Mouse (Mus musculus): ENCODE measurements around the gene Tead3. TPM values are rescaled to one million over a fixed set of nuclear protein-coding genes. Genes with fewer than 3 reads are reported as not detected.

The Tead3 gene
- total and polyA plus RNA-seq, 3 experiments: 0.42 TPM; not detected in 2

DNA sequence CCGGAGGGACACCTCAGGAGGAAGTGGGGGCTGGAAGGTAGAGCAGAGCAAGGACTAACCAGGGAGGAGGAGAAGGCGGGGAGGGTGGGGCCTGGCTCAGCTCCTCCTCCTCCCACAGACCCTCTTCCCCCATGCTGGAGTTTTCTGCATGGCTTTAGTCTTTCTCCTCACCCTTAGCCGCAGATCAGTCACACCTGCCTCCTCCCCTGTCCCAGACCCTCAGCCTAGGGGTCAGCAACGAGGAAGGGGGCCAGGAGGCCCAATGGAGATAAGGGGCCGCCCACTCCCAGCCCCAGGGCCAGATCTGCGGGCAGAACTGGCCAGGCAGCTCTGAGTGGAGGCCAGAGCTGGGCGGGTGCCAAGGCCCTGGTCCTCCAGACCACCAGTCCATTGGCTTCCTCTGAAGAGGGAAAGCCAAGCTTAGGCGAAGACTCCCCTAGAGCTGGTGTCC, 5.3 kb downstream of the Tead3 start:
- in situ Hi-C loops (cut with MboI; ENCODE audit: low pct_ligation_motif_present, low pct_unique_long_range_greater_than_20kb, low sequenced_read_pairs) (no loop called here), dilution Hi-C loops (cut with MboI; ENCODE audit: extremely low pct_ligation_motif_present, extremely low pct_unique_long_range_greater_than_20kb, low sequenced_read_pairs) (no loop called here)
- TF ChIP-seq GABPA (IDR thresholded peaks at IDR 0.05; ENCODE audit: insufficient replicate concordance, low read depth, low read length) (no peak), MAZ (IDR thresholded peaks at IDR 0.05; ENCODE audit: low read depth, low read length) (no peak), CTCF (conservative IDR thresholded peaks at IDR 0.05 in 1 of 2, IDR thresholded peaks at IDR 0.05 in 1 of 2; ENCODE audit: low read depth in 2 of 2, low read length in 2 of 2) (no peak)
- Histone ChIP-seq H3K9ac (ENCODE audit: insufficient read depth, low read depth) (no peak overlapping the region), H3K27ac (ENCODE audit: insufficient read depth, low read depth) (no peak overlapping the region), H3K36me3 (replicated peaks in 1 of 2; ENCODE audit: control insufficient read depth in 1 of 2, insufficient read depth in 1 of 2, low read length in 1 of 2) (no peaks in the 10 kb centered on the region), H3K9me3 (replicated peaks; ENCODE audit: low read length) (peaks cover 2% of the 10 kb centered on the region), H3K4me1 (ENCODE audit: control insufficient read depth in 1 of 2, insufficient read depth in 2 of 2) (peaks cover 10 to 15% of the 10 kb centered on the region in 2 experiments; a peak in 2 of 4 replicates), H3K4me3 (replicated peaks in 1 of 3; ENCODE audit: low read depth in 2 of 3, low read length in 2 of 3, poor library complexity in 1 of 3) (no peak overlapping the region), H3K27me3 (replicated peaks) (peaks cover 77% of the 10 kb centered on the region), H3K79me2 (replicated peaks; ENCODE audit: control insufficient read depth, extremely low read depth, insufficient read depth, poor library complexity, severe bottlenecking) (no peaks in the 10 kb centered on the region), H3K4me2 (ENCODE audit: insufficient read depth, low read depth, poor library complexity, severe bottlenecking) (no peak overlapping the region)
- no peak for DNase-seq (ENCODE audit: extremely low read depth)

DNA sequence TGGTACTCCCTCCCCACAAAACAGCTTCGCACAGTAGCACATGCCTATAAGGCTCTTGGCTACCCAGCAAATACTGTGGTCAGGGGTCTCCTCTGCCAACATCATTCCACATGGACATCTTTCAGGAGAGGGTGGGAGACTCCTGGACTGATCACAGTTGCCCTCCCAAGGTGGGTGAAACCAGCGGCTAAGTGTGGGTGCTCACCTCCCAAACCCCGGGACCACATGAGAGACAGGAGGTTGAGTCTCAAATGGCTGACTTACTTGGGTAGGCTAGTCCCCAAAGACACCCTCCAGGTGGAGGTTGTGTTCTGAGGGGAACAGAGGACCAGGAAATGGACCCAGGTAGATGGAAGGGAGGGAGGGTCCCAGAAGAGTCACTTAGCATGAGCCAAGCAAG, 5.9 kb downstream of the Tead3 start:
- Histone ChIP-seq H3K4me3 (replicated peaks in 1 of 3; ENCODE audit: low read depth in 2 of 3, low read length in 2 of 3, poor library complexity in 1 of 3) (no peak overlapping the region), H3K79me2 (replicated peaks; ENCODE audit: control insufficient read depth, extremely low read depth, insufficient read depth, poor library complexity, severe bottlenecking) (no peaks in the 10 kb centered on the region), H3K4me1 (ENCODE audit: control insufficient read depth in 1 of 2, insufficient read depth in 2 of 2) (peaks cover 7 to 15% of the 10 kb centered on the region in 2 experiments; a peak in 2 of 4 replicates), H3K9ac (ENCODE audit: insufficient read depth, low read depth) (no peak overlapping the region), H3K36me3 (replicated peaks in 1 of 2; ENCODE audit: control insufficient read depth in 1 of 2, insufficient read depth in 1 of 2, low read length in 1 of 2) (no peaks in the 10 kb centered on the region), H3K9me3 (replicated peaks; ENCODE audit: low read length) (peaks cover 8% of the 10 kb centered on the region), H3K27ac (ENCODE audit: insufficient read depth, low read depth) (no peak overlapping the region), H3K27me3 (replicated peaks) (peaks cover 76% of the 10 kb centered on the region), H3K4me2 (ENCODE audit: insufficient read depth, low read depth, poor library complexity, severe bottlenecking) (no peak overlapping the region)
- in situ Hi-C loops (cut with MboI; ENCODE audit: low pct_ligation_motif_present, low pct_unique_long_range_greater_than_20kb, low sequenced_read_pairs): no loop called here
- dilution Hi-C loops (cut with MboI; ENCODE audit: extremely low pct_ligation_motif_present, extremely low pct_unique_long_range_greater_than_20kb, low sequenced_read_pairs): no loop called here
- TF ChIP-seq NRF1 (IDR thresholded peaks at IDR 0.05; ENCODE audit: low read depth, low read length): no peak
- no peak for TF ChIP-seq ZNF384 (IDR thresholded peaks at IDR 0.05; ENCODE audit: low read depth, low read length)
- no peak for TF ChIP-seq CHD2 (IDR thresholded peaks at IDR 0.05; ENCODE audit: low read length)
- TF ChIP-seq ETS1 (conservative IDR thresholded peaks at IDR 0.05; ENCODE audit: low read depth, low read length): no peak
- no peak for TF ChIP-seq NELFE (IDR thresholded peaks at IDR 0.05; ENCODE audit: low read depth, low read length)
- no peak for TF ChIP-seq MAZ (IDR thresholded peaks at IDR 0.05; ENCODE audit: low read depth, low read length)
- no peak for TF ChIP-seq GABPA (IDR thresholded peaks at IDR 0.05; ENCODE audit: insufficient replicate concordance, low read depth, low read length)
- TF ChIP-seq HCFC1 (IDR thresholded peaks at IDR 0.05; ENCODE audit: low read depth, low read length): no peak
- no peak for TF ChIP-seq SMC3 (IDR thresholded peaks at IDR 0.05; ENCODE audit: low read depth, low read length)
- no peak for TF ChIP-seq ELF1 (IDR thresholded peaks at IDR 0.05; ENCODE audit: low read depth, low read length)
- TF ChIP-seq CTCF (conservative IDR thresholded peaks at IDR 0.05 in 1 of 2, IDR thresholded peaks at IDR 0.05 in 1 of 2; ENCODE audit: low read depth in 2 of 2, low read length in 2 of 2): no peak
- no peak for TF ChIP-seq CHD1 (IDR thresholded peaks at IDR 0.05; ENCODE audit: low read depth, low read length)
- no peak for TF ChIP-seq MAX (IDR thresholded peaks at IDR 0.05; ENCODE audit: low read length)
- no peak for TF ChIP-seq ZMIZ1 (IDR thresholded peaks at IDR 0.05; ENCODE audit: low read depth, low read length)
- no peak for TF ChIP-seq MEF2A (IDR thresholded peaks at IDR 0.05; ENCODE audit: borderline replicate concordance, low read depth, low read length)
- no peak for TF ChIP-seq MYC (IDR thresholded peaks at IDR 0.05; ENCODE audit: low read depth, low read length)
- no peak for TF ChIP-seq USF1 (IDR thresholded peaks at IDR 0.05; ENCODE audit: low read depth, low read length)
- TF ChIP-seq TBP (conservative IDR thresholded peaks at IDR 0.05; ENCODE audit: low read depth, low read length): no peak
- no peak for DNase-seq (ENCODE audit: extremely low read depth)
